Comparison of ENCODE assay signal across 12 mouse cellular contexts in the genomic region with DNA sequence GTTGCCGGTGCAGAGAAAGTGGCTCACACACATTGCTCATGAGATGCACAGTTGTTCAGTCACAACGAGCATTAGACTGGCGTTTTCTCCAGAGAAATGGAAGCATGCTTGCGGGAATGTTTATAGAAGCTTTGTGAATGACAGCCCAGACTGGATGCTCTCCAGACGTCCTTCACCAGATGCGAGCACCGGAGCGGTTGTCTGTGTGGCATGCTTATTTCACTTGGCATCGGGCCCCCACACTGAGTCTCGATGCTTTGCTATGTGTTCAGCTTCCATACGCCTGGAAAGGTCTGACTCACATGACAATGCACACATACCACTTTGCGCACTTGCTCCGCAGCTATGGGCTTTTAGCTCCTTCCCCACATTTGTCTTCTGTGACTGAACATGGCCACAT. TPM values are rescaled to one million over a fixed set of nuclear protein-coding genes. Genes with fewer than 3 reads are reported as not detected.
DNase-seq lines count a peak whose midpoint lies in the region; ATAC-seq lines count a peak whose summit lies in the region.
"Had no signal": no experiment of that assay in that cellular context is flagged by ENCODE, and none has a peak within 500 bp of the region (broad histone marks: within the 10 kb centered on the region; RNA-seq: fewer than 3 reads in every experiment).

No protein-coding gene starts in this region.

- no peaks in the 10 kb centered on the region for H3K27me3 ChIP-seq in heart, embryonic 14.5 days (ENCODE audit: control insufficient read depth, insufficient read depth, low read length)
- no peaks in the 10 kb centered on the region for H3K27me3 ChIP-seq in embryonic facial prominence, embryonic 14.5 days (replicated peaks; ENCODE audit: control insufficient read depth, insufficient read depth, low read length)
- H3K27me3 ChIP-seq: limb, embryonic 13.5 days had no signal

- no peaks in the 10 kb centered on the region for H3K36me3 ChIP-seq in heart, embryonic 14.5 days (ENCODE audit: control insufficient read depth, insufficient read depth, low read length)
- H3K36me3 ChIP-seq in embryonic facial prominence, embryonic 14.5 days (ENCODE audit: control insufficient read depth, insufficient read depth, low read length), result no peaks in the 10 kb centered on the region
- H3K36me3 ChIP-seq: limb, embryonic 13.5 days had no signal

- DNase-seq in heart, postnatal 14 days, result no peak
- peak; percentile 5 for DNase-seq in NIH3T3 (ENCODE audit: low read depth)
- DNase-seq in embryonic facial prominence, embryonic 14.5 days (ENCODE audit: low spot score), result peak; percentile 77
- DNase-seq in left cerebral cortex, postnatal 14 days (ENCODE audit: low spot score in 2 of 2), result peak; percentile 25 to 39
- no peak for DNase-seq in urinary bladder, postnatal 25 days (ENCODE audit: low spot score)
- DNase-seq in thymus, postnatal 14 days, result no peak
- DNase-seq in heart, adult 8-10 months (ENCODE audit: low spot score), result no peak
- DNase-seq: gastrocnemius, postnatal 10 days; kidney, adult 11 months; thymus, adult 2 months had no signal

- H3K27ac ChIP-seq in heart, embryonic 14.5 days (replicated peaks in 1 of 2; ENCODE audit: control insufficient read depth in 1 of 2, insufficient read depth in 1 of 2, low read depth in 2 of 2, low read length in 2 of 2), result no peak overlapping the region
- no peak overlapping the region for H3K27ac ChIP-seq in embryonic facial prominence, embryonic 14.5 days (replicated peaks; ENCODE audit: low read depth, low read length)
- H3K27ac ChIP-seq: limb, embryonic 13.5 days had no signal

- no peak for ATAC-seq in heart, embryonic 14.5 days (ENCODE audit: insufficient number of reproducible peaks, insufficient read depth, low FRiP score, low read depth)
- ATAC-seq in embryonic facial prominence, embryonic 14.5 days (ENCODE audit: low read depth), result no peak

- no peak overlapping the region for H3K9ac ChIP-seq in heart, embryonic 14.5 days (ENCODE audit: low read length)
- H3K9ac ChIP-seq in embryonic facial prominence, embryonic 14.5 days (ENCODE audit: low read depth, low read length), result no peak overlapping the region
- H3K9ac ChIP-seq: limb, embryonic 13.5 days had no signal

- WGBS in heart, embryonic 14.5 days, result 36% methylated on average over 13 of the region's 13 CpGs
- 46% methylated on average over 13 of the region's 13 CpGs for WGBS in embryonic facial prominence, embryonic 14.5 days

- no peak overlapping the region for H3K4me3 ChIP-seq in heart, embryonic 14.5 days (ENCODE audit: control insufficient read depth in 1 of 2, insufficient read depth in 1 of 2, low read depth in 1 of 2, low read length in 2 of 2)
- no peak overlapping the region for H3K4me3 ChIP-seq in embryonic facial prominence, embryonic 14.5 days (ENCODE audit: low read depth, low read length)
- H3K4me3 ChIP-seq: limb, embryonic 13.5 days had no signal

- H3K4me2 ChIP-seq in heart, embryonic 14.5 days (ENCODE audit: low read length), result peak overlapping the region; percentile 25
- no peak overlapping the region for H3K4me2 ChIP-seq in embryonic facial prominence, embryonic 14.5 days (ENCODE audit: low read depth, low read length)
- H3K4me2 ChIP-seq: limb, embryonic 13.5 days had no signal

- no peaks in the 10 kb centered on the region for H3K9me3 ChIP-seq in heart, embryonic 14.5 days (ENCODE audit: control insufficient read depth, low read length)
- H3K9me3 ChIP-seq in embryonic facial prominence, embryonic 14.5 days (ENCODE audit: control insufficient read depth, low read length), result no peaks in the 10 kb centered on the region
- H3K9me3 ChIP-seq: limb, embryonic 13.5 days had no signal

- intact Hi-C loops in heart, postnatal 14 days (cut with DNase I), result no loop called here
- intact Hi-C loops in left cerebral cortex, postnatal 14 days (cut with DNase I), result no loop called here

- peaks cover 5 to 7% of the 10 kb centered on the region in 2 experiments; a peak in 3 of 4 replicates for H3K4me1 ChIP-seq in heart, embryonic 14.5 days (ENCODE audit: control insufficient read depth in 2 of 2, insufficient read depth in 2 of 2, low read length in 2 of 2)
- H3K4me1 ChIP-seq in embryonic facial prominence, embryonic 14.5 days (ENCODE audit: control insufficient read depth, insufficient read depth, low read length), result no peaks in the 10 kb centered on the region

RNA-seq across cellular contexts. Expression of a gene that starts 56.8 kb away (rescaled TPM):
- 0.93 and 1.1 TPM in 2 replicates for polyA plus RNA-seq in heart, embryonic 14.5 days (2014; fragmentation: Nextera tagmentation; extraction: Ambion mirVana)
- 1 to 10 TPM in 1 of 2 experiments, under 1 TPM in 1; 0.85 to 1.0 TPM for total RNA-seq in heart, postnatal 14 days (2021)
- polyA plus RNA-seq in embryonic facial prominence, embryonic 14.5 days (2014; fragmentation: Nextera tagmentation; extraction: Ambion mirVana), result 22.8 and 25.4 TPM in 2 replicates
- 1 to 10 TPM; 2.5 to 3.1 TPM for total RNA-seq in left cerebral cortex, postnatal 14 days (2021)
- total RNA-seq in heart, adult 8-10 months (2022), result under 1 TPM; 0.19 to 0.56 (median 0.29) TPM

Comparison
In these comparisons a context has a peak if more than half of its experiments do, and no peak if none do; other contexts are left out.
1. DNase-seq: peak in NIH3T3 (single experiment), embryonic facial prominence, embryonic 14.5 days (single experiment) and left cerebral cortex, postnatal 14 days (2 of 2); none in heart, postnatal 14 days (0 of 2), urinary bladder, postnatal 25 days (single experiment), thymus, postnatal 14 days (single experiment) and heart, adult 8-10 months (single experiment).